Mouse (Mus musculus): Measurements from ENCODE around the gene S100a5. TPM values are rescaled to one million over a fixed set of nuclear protein-coding genes. Genes with fewer than 3 reads are reported as not detected.

S100a5 gene
- polyA plus RNA-seq, 1 experiment from 2014 or later: not detected

GRCm38 (mm10) chr3:90597736-90598135 is 10.6 kb upstream of the S100a5 start:
- ChIA-PET POLR2A (interaction anchor here (1.1 to 6.7 kb wide), 2 partner anchors 11 to 15 kb away, joined by 6 to 61 read pairs; partner anchors contain the start of gene S100a6), CTCF (interaction anchor here (24.3 to 34.1 kb wide), 2 partner anchors 8 to 10 kb away, joined by 615 read pairs; partner anchors contain the start of genes Gm42674, S100a2, S100a4 and S100a5)
- ATAC-seq: no peak
- TF ChIP-seq CTCF (IDR thresholded peaks at IDR 0.05): no peak
- no peaks in the 10 kb centered on the region for H3K27me3 ChIP-seq
- DNase-seq (ENCODE audit: low read depth, low spot score): no peak
- in situ Hi-C loops (cut with MboI; ENCODE audit: low pct_unique_long_range_greater_than_20kb): no loop called here

- ATAC-seq: no peak
- no peaks in the 10 kb centered on the region for H3K27me3 ChIP-seq
- in situ Hi-C loops (cut with MboI; ENCODE audit: low pct_unique_long_range_greater_than_20kb): no loop called here
- ChIA-PET POLR2A (interaction anchor here (1.1 to 6.7 kb wide), 2 partner anchors 11 to 14 kb away, joined by 6 to 61 read pairs; partner anchors contain the start of gene S100a6), CTCF (interaction anchor here (24.3 to 34.1 kb wide), 2 partner anchors 8 to 9 kb away, joined by 615 read pairs; partner anchors contain the start of genes Gm42674, S100a2, S100a4 and S100a5)
- TF ChIP-seq CTCF (IDR thresholded peaks at IDR 0.05): no peak
- no peak for DNase-seq (ENCODE audit: low read depth, low spot score)
Measured at GRCm38 (mm10) chr3:90598212-90598611, 10.1 kb upstream of the S100a5 start.

DNA sequence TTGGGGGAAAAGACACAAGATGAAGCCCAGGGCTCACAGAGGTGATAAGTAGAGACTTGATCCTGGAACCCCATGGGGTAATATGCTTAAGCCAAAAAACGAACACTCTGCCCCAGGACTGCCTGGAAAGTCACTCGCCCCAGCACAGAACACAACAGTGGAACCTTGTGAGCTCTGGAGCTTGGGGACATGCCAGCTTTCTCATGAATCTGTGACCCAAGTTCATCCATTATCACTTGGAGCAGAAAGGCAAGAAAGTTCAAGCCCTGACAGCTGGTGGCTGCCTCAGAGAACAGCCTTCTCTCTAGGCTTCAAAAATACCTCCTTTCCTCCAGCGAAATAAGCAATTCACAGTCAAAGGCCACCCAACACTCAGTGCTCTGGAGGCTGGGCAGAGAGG is 8.9 kb upstream of the S100a5 start:
- TF ChIP-seq CTCF (IDR thresholded peaks at IDR 0.05): no peak

DNA sequence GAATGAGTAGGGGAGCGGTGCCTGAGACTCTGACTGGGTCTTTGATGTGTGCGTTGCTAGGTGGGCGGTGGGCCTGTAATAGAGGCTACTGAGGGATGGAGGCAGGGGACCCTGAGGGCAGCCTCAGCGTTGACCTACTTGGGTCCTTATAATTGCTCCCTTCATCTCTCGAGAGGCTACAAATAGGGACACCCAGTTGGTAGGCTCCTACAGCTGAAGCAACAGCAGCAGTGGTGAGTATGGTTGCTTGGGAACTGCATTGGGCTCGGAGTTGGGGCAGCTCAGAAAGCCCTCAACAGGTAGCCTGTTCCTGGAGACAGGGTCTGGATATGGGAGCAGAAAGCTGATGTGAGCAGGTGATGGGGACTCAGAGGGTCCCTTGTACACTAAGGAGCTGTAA is 8.3 kb upstream of the S100a5 start:
- DNase-seq (ENCODE audit: low read depth, low spot score) (no peak), ATAC-seq (no peak)
- no peak for TF ChIP-seq CTCF (IDR thresholded peaks at IDR 0.05)
- POLR2A ChIA-PET: interaction anchor here (0.6 to 6.7 kb wide), 3 partner anchors 9 to 13 kb away, joined by 3 to 75 read pairs (median 61); partner anchors contain the start of gene S100a6
- in situ Hi-C loops (cut with MboI; ENCODE audit: low pct_unique_long_range_greater_than_20kb): no loop called here
- CTCF ChIA-PET: interaction anchor here (1.1 to 34.1 kb wide), 3 partner anchors 8 to 76 kb away, joined by 3 to 615 read pairs (median 615); partner anchors contain the start of genes Gm42674, S100a2, S100a4 and S100a5
- no peaks in the 10 kb centered on the region for H3K27me3 ChIP-seq

More for the DNA sequence above, 8.9 kb upstream of the S100a5 start:
- ChIA-PET CTCF (interaction anchor here (0.7 to 34.1 kb wide), 3 partner anchors 8 to 116 kb away, joined by 3 to 615 read pairs (median 615); partner anchors contain the start of genes Gm42674, S100a2, S100a4 and S100a5), POLR2A (interaction anchor here (0.6 to 6.7 kb wide), 3 partner anchors 8 to 13 kb away, joined by 3 to 75 read pairs (median 61); partner anchors contain the start of gene S100a6)
- DNase-seq (ENCODE audit: low read depth, low spot score) (no peak), ATAC-seq (no peak)
- in situ Hi-C loops (cut with MboI; ENCODE audit: low pct_unique_long_range_greater_than_20kb): no loop called here
- no peaks in the 10 kb centered on the region for H3K27me3 ChIP-seq

GRCm38 (mm10) chr3:90600458-90601195 is 7.7 kb upstream of the S100a5 start:
- in situ Hi-C loops (cut with MboI; ENCODE audit: low pct_unique_long_range_greater_than_20kb): no loop called here
- no peaks in the 10 kb centered on the region for H3K27me3 ChIP-seq
- ATAC-seq (peak; percentile 72), DNase-seq (ENCODE audit: low read depth, low spot score) (no peak)
- POLR2A ChIA-PET: interaction anchor here (6.3 to 6.7 kb wide), 2 partner anchors 12 to 13 kb away, joined by 61 to 75 read pairs; partner anchors contain the start of gene S100a6
- CTCF ChIA-PET: interaction anchor here (1.1 to 34.1 kb wide), 4 partner anchors 7 to 76 kb away, joined by 3 to 615 read pairs (median 309); partner anchors contain the start of genes Gm42674, S100a2, S100a4 and S100a5
- TF ChIP-seq CTCF (IDR thresholded peaks at IDR 0.05): no peak

- in situ Hi-C loops (cut with MboI; ENCODE audit: low pct_unique_long_range_greater_than_20kb): no loop called here
Measured at GRCm38 (mm10) chr3:90601486-90602110, 6.7 kb upstream of the S100a5 start, which contains the start of gene Gm42674. Gene Gm42674 (plus strand): TSS chr3:90601904.

DNA sequence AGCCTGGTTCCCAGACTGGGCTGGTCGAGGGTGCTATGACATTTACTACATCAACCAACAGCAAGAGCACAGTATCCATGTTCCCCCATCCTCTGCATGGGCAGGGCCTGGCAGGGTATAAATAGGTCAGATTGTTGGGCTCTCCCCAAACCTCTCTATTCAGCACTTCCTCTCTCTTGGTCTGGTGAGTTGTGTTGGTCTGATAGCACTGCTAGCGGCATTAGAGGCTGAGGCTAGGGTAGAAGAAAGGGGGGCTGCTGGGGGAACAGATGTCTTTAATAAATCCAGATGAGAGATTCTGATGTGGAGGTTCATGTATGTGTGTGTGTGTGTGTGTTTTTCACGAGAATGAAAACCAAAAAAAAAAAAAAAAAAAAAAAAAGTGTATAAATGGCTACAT is 4.7 kb upstream of the S100a5 start, which contains the start of gene S100a4:
Gene S100a4, plus strand, starts transcription at position 149 of the 400 bp plus-strand sequence.
- POLR2A ChIA-PET: interaction anchor here (1.1 to 6.3 kb wide), 4 partner anchors 9 to 94 kb away, joined by 3 to 75 read pairs (median 18); partner anchors contain the start of genes Chtop and S100a6
- no peak for TF ChIP-seq CTCF (IDR thresholded peaks at IDR 0.05)
- ATAC-seq (no peak), DNase-seq (ENCODE audit: low read depth, low spot score) (no peak)
- in situ Hi-C loops (cut with MboI; ENCODE audit: low pct_unique_long_range_greater_than_20kb): no loop called here
- CTCF ChIA-PET: interaction anchor here (1.1 to 34.1 kb wide), 3 partner anchors 4 to 50 kb away, joined by 3 to 615 read pairs (median 615); partner anchors contain the start of genes Gm42674, S100a2, S100a4 and S100a5
- no peaks in the 10 kb centered on the region for H3K27me3 ChIP-seq

More at GRCm38 (mm10) chr3:90601486-90602110, 6.7 kb upstream of the S100a5 start, which contains the start of gene Gm42674:
- ChIA-PET POLR2A (interaction anchor here (0.6 to 6.7 kb wide), 3 partner anchors 11 to 91 kb away, joined by 3 to 75 read pairs (median 61); partner anchors contain the start of gene S100a6), CTCF (interaction anchor here (1.3 to 34.1 kb wide), 3 partner anchors 6 to 77 kb away, joined by 3 to 615 read pairs (median 615); partner anchors contain the start of genes Gm42674, S100a2, S100a4 and S100a5)
- TF ChIP-seq CTCF (IDR thresholded peaks at IDR 0.05): no peak
- H3K27me3 ChIP-seq: no peaks in the 10 kb centered on the region
- peak; percentile 8 for ATAC-seq
- DNase-seq (ENCODE audit: low read depth, low spot score): no peak

- in situ Hi-C loops (cut with MboI; ENCODE audit: low pct_unique_long_range_greater_than_20kb): no loop called here
- TF ChIP-seq CTCF (IDR thresholded peaks at IDR 0.05): no peak
- DNase-seq (ENCODE audit: low read depth, low spot score): peak; percentile 96
- peak; percentile 76 for ATAC-seq
- ChIA-PET CTCF (interaction anchor here (1.7 to 34.1 kb wide), 4 partner anchors 3 to 48 kb away, joined by 5 to 615 read pairs (median 312); partner anchors contain the start of genes Gm42674, S100a2, S100a4 and S100a5), POLR2A (interaction anchor here (1.8 to 6.3 kb wide), 3 partner anchors 8 to 95 kb away, joined by 4 to 75 read pairs (median 32); partner anchors contain the start of genes Chtop and S100a6)
- no peaks in the 10 kb centered on the region for H3K27me3 ChIP-seq
Measured at GRCm38 (mm10) chr3:90604416-90604815, 3.9 kb upstream of the S100a5 start.

DNA sequence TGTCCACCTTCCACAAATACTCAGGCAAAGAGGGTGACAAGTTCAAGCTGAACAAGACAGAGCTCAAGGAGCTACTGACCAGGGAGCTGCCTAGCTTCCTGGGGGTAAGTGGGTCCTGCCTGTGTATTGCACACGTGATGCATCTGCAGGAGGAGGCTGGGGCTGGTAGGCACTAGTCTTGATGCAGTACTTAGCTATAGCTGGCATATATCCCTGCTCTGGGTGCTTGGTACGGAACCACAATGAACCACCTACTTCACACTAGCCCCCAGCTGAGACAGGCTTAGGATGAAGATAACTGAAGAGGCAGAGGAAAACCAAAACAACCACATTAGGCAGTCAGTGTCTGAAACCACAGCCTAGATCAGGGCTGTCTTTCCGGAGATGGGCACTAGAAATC is 3.3 kb upstream of the S100a5 start:
- no peak for TF ChIP-seq CTCF (IDR thresholded peaks at IDR 0.05)
- H3K27me3 ChIP-seq: no peaks in the 10 kb centered on the region
- ChIA-PET CTCF (interaction anchor here (1.7 to 34.1 kb wide), 4 partner anchors 2 to 48 kb away, joined by 5 to 615 read pairs (median 312); partner anchors contain the start of genes Gm42674, S100a2, S100a4 and S100a5), POLR2A (interaction anchor here (5.2 to 6.3 kb wide), 2 partner anchors 7 to 18 kb away, joined by 32 to 75 read pairs; partner anchors contain the start of gene S100a6)
- no peak for DNase-seq (ENCODE audit: low read depth, low spot score)
- in situ Hi-C loops (cut with MboI; ENCODE audit: low pct_unique_long_range_greater_than_20kb): no loop called here
- ATAC-seq: no peak
